Mouse (Mus musculus): ENCODE data around the gene Ifrd2. TPM values are rescaled to one million over a fixed set of nuclear protein-coding genes. Genes with fewer than 3 reads are reported as not detected.

Ifrd2 gene
- total RNA-seq, 1 experiment: 66.6 TPM

- peak overlapping the region; percentile 51 to 59 for H3K4me3 ChIP-seq (ENCODE audit: insufficient read depth in 1 of 2, low read depth in 1 of 2, low read length in 2 of 2, poor library complexity in 1 of 2, severe bottlenecking in 1 of 2)
- H3K27ac ChIP-seq (ENCODE audit: insufficient read depth, low read depth, low read length, poor library complexity, severe bottlenecking): no peak overlapping the region
- peak; percentile 87 for DNase-seq (ENCODE audit: low read depth, low spot score)
- peak overlapping the region; percentile 65 for H3K9ac ChIP-seq (ENCODE audit: insufficient read depth, low read depth, low read length, poor library complexity, severe bottlenecking)
- H3K36me3 ChIP-seq (ENCODE audit: control insufficient read depth, insufficient read depth, low read length, poor library complexity, severe bottlenecking): peaks cover 26% of the 10 kb centered on the region
- TF ChIP-seq MAFK (IDR thresholded peaks at IDR 0.05; ENCODE audit: insufficient read depth, low read depth, low read length) (0 out of 2 replicates have a peak, but pooled peaks have one; percentile 20), ZC3H11A (IDR thresholded peaks at IDR 0.05; ENCODE audit: borderline replicate concordance, low read depth, low read length) (no peak)
- in situ Hi-C loops (cut with MboI; ENCODE audit: low sequenced_read_pairs in 2 of 2, unreplicated experiment in 2 of 2): no loop called here
- no peaks in the 10 kb centered on the region for H3K9me3 ChIP-seq (ENCODE audit: control insufficient read depth, insufficient read depth, low read depth, low read length)
- H3K4me1 ChIP-seq (ENCODE audit: control insufficient read depth in 2 of 2, insufficient read depth in 2 of 2, low read length in 2 of 2, poor library complexity in 1 of 2): peaks cover 2 to 32% of the 10 kb centered on the region in 2 experiments; a peak in 3 of 4 replicates
These were observed 24.9 kb downstream of the Ifrd2 start for GRCm38 (mm10) chr9:107612191-107612944.

- no peak for DNase-seq (ENCODE audit: low read depth, low spot score)
- in situ Hi-C loops (cut with MboI; ENCODE audit: low sequenced_read_pairs in 2 of 2, unreplicated experiment in 2 of 2): no loop called here
- Histone ChIP-seq H3K4me1 (ENCODE audit: control insufficient read depth in 2 of 2, insufficient read depth in 2 of 2, low read length in 2 of 2, poor library complexity in 1 of 2) (peaks cover 1 to 32% of the 10 kb centered on the region in 2 experiments; a peak in 3 of 4 replicates), H3K27ac (ENCODE audit: insufficient read depth, low read depth, low read length, poor library complexity, severe bottlenecking) (no peak overlapping the region; the same call in 1 of the 2 replicates), H3K9ac (ENCODE audit: insufficient read depth, low read depth, low read length, poor library complexity, severe bottlenecking) (no peak overlapping the region), H3K36me3 (ENCODE audit: control insufficient read depth, insufficient read depth, low read length, poor library complexity, severe bottlenecking) (peaks cover 29% of the 10 kb centered on the region), H3K4me3 (ENCODE audit: insufficient read depth in 1 of 2, low read depth in 1 of 2, low read length in 2 of 2, poor library complexity in 1 of 2, severe bottlenecking in 1 of 2) (0 out of 4 replicates have a peak overlapping the region, but pooled peaks of 1 of the 2 experiments have one; percentile 15), H3K9me3 (ENCODE audit: control insufficient read depth, insufficient read depth, low read depth, low read length) (no peaks in the 10 kb centered on the region)
- TF ChIP-seq ZNF384 (IDR thresholded peaks at IDR 0.05; ENCODE audit: low read depth, low read length): no peak
- no peak for TF ChIP-seq HCFC1 (IDR thresholded peaks at IDR 0.05; ENCODE audit: borderline replicate concordance, insufficient read depth, low read length)
- no peak for TF ChIP-seq MAFK (IDR thresholded peaks at IDR 0.05; ENCODE audit: insufficient read depth, low read depth, low read length)
- no peak for TF ChIP-seq CHD2 (IDR thresholded peaks at IDR 0.05; ENCODE audit: low read depth, low read length)
- TF ChIP-seq ZC3H11A (IDR thresholded peaks at IDR 0.05; ENCODE audit: borderline replicate concordance, low read depth, low read length): no peak
These were observed 25.6 kb downstream of the Ifrd2 start for GRCm38 (mm10) chr9:107612945-107613569.

- H3K9me3 ChIP-seq (ENCODE audit: control insufficient read depth, insufficient read depth, low read depth, low read length): no peaks in the 10 kb centered on the region
- no peak overlapping the region for H3K4me3 ChIP-seq (ENCODE audit: insufficient read depth in 1 of 2, low read depth in 1 of 2, low read length in 2 of 2, poor library complexity in 1 of 2, severe bottlenecking in 1 of 2)
- H3K9ac ChIP-seq (ENCODE audit: insufficient read depth, low read depth, low read length, poor library complexity, severe bottlenecking): no peak overlapping the region
- TF ChIP-seq MAFK (IDR thresholded peaks at IDR 0.05; ENCODE audit: insufficient read depth, low read depth, low read length): no peak
- no peak for TF ChIP-seq HCFC1 (IDR thresholded peaks at IDR 0.05; ENCODE audit: borderline replicate concordance, insufficient read depth, low read length)
- in situ Hi-C loops (cut with MboI; ENCODE audit: low sequenced_read_pairs in 2 of 2, unreplicated experiment in 2 of 2): no loop called here
- H3K27ac ChIP-seq (ENCODE audit: insufficient read depth, low read depth, low read length, poor library complexity, severe bottlenecking): no peak overlapping the region
- no peak for DNase-seq (ENCODE audit: low read depth, low spot score)
- peaks cover 1 to 18% of the 10 kb centered on the region in 2 experiments; a peak in 3 of 4 replicates for H3K4me1 ChIP-seq (ENCODE audit: control insufficient read depth in 2 of 2, insufficient read depth in 2 of 2, low read length in 2 of 2, poor library complexity in 1 of 2)
- H3K36me3 ChIP-seq (ENCODE audit: control insufficient read depth, insufficient read depth, low read length, poor library complexity, severe bottlenecking): peaks cover 48% of the 10 kb centered on the region
These were observed 27.6 kb downstream of the Ifrd2 start for GRCm38 (mm10) chr9:107615035-107615434.

- Histone ChIP-seq H3K36me3 (ENCODE audit: control insufficient read depth, insufficient read depth, low read length, poor library complexity, severe bottlenecking) (peaks cover 52% of the 10 kb centered on the region), H3K9ac (ENCODE audit: insufficient read depth, low read depth, low read length, poor library complexity, severe bottlenecking) (no peak overlapping the region), H3K9me3 (ENCODE audit: control insufficient read depth, insufficient read depth, low read depth, low read length) (no peaks in the 10 kb centered on the region), H3K27ac (ENCODE audit: insufficient read depth, low read depth, low read length, poor library complexity, severe bottlenecking) (no peak overlapping the region), H3K4me1 (ENCODE audit: control insufficient read depth in 2 of 2, insufficient read depth in 2 of 2, low read length in 2 of 2, poor library complexity in 1 of 2) (peaks cover 0 to 11% of the 10 kb centered on the region in 2 experiments; a peak in 2 of 4 replicates), H3K4me3 (ENCODE audit: insufficient read depth in 1 of 2, low read depth in 1 of 2, low read length in 2 of 2, poor library complexity in 1 of 2, severe bottlenecking in 1 of 2) (no peak overlapping the region)
- in situ Hi-C loops (cut with MboI; ENCODE audit: low sequenced_read_pairs in 2 of 2, unreplicated experiment in 2 of 2): no loop called here
- no peak for DNase-seq (ENCODE audit: low read depth, low spot score)
- TF ChIP-seq MAFK (IDR thresholded peaks at IDR 0.05; ENCODE audit: insufficient read depth, low read depth, low read length): no peak
- TF ChIP-seq CHD2 (IDR thresholded peaks at IDR 0.05; ENCODE audit: low read depth, low read length): no peak
These were observed 30.0 kb downstream of the Ifrd2 start for GRCm38 (mm10) chr9:107617461-107617860.

Measured in ES-E14 (cell line).